Mouse (Mus musculus): ENCODE results near the gene Chn2.

Chn2 gene

DNA sequence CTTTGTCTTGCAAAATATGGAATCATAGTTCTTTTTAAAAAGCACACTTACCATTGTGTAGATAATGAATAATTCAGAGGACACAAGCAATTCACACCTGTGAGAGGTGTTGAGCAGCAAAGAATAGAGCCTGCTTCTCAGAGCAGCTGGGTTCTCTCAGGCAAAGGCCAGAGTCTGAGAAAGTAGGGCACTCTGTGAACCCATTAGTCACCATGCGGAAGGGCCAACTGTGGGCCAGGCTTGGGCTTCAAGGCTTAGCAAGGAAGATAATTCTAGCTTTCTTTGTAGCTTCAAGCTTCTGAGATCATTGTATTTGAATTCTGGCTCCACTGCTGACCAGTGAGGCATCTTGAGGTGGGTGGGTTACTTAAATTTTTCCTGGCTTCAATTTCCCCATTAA lies 2.8 kb downstream of the Chn2 start:
- no peak for DNase-seq (ENCODE audit: low read depth, low spot score)

GRCm38 (mm10) chr6:54043536-54043935 lies 4.2 kb downstream of the Chn2 start:
- DNase-seq (ENCODE audit: low read depth, low spot score) = no peak

DNA sequence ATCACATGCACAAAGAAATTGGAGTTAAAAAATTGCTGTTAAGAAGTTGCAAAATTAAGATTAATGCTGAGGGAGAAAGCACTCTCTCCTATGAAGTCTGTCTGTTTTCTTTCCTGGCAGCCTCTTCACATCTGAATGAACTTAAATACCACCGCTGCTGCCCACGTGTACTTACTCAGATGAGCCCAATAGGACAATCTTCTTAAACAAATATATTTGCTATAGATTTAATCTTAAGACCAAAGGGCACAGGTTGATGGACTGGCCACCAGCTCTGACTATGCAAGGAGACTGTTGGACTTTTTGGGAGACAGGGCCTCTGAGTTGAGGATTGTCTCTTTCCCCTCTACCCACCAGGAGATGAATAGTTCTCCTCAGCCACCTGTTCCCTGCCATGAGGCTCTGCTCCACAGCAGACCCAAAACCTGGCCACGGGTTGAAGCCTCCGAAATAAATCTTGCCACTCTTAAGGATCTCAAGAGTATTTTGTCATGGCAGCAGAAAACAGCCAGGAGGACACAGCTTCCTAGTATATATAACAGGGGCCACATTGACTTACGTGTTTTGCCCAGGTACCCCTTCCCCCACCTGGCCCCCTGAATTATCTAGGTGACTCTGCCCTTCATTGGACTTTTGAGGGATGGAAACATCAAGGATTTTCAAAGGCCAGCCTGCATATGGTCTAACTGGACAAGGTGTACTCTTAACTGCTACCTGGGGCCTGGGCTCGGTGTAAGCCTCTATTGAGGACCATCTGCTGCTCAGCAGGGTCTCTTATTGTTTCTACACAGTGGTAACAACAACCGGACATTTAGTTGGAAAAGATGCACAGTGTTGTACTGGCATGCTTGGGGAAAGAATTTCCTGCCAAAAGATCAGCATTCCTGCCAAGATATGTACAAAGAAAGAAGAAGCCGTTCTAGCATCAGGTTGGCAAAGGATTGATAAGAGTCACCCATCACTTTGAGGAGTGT lies 6.7 kb downstream of the Chn2 start:
- no peak for DNase-seq (ENCODE audit: low read depth, low spot score)

GRCm38 (mm10) chr6:54046884-54047747 lies 7.8 kb downstream of the Chn2 start:
- DNase-seq (ENCODE audit: low read depth, low spot score) = no peak

DNA sequence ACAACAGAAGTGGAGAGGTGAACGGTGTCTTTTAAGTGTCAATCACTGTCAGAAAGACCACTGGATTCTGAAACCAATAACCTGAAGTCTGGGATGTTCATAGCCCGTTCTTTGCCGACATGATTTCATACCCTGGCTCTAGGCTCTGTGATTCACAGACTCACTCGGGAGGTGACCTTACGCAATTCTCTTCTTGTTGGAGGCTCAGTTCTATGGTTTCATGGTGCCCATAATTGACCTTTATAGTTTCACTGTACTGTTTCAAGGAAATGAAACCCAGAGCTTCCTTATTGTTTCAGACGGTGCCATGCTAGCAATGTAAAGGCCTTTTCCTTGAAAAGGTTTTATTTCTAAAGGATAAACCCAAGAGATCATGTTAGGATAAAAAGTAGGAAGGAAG lies 9.4 kb downstream of the Chn2 start:
- DNase-seq (ENCODE audit: low read depth, low spot score) = no peak

DNA sequence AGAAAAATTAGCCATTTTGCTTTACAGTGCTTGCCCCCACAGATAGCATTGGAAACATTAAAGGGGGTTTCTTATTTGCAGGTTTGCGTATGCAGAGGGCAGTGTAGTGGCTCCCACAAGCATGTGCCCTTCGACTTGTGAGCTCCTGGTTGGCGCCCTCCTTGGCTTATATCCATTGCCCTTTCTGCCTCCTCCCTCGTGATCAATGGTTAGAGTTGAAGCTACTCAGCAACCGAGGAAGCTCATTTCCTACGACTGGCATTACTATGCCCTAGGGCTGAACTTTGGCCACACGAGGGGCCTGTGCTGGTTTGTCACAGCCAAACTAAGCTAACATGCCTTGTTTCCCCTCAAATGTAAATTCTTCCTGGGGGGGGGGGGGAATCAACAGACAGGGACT lies 11.8 kb downstream of the Chn2 start:
- no peak for DNase-seq (ENCODE audit: low read depth, low spot score)

GRCm38 (mm10) chr6:54052124-54052523 lies 12.8 kb downstream of the Chn2 start:
- no peak for DNase-seq (ENCODE audit: low read depth, low spot score)

DNA sequence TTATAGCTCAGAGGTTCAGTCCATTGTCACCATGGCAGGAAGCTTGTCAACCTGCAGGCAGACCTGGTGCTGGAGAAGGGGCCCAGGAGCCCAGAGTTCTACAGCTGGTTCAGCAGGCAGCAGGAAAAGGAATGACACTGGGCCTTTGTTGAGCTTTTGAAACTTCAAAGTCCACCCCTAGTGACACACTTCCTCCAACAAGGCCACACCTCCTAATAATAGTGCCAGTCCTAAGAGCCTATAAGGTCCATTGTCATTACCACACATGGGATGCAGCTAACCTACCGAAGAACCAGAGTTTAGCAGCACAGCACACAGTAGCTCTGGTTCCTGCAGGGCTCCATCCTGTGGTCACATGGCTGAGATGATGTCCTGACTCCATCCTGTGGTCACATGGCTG lies 13.3 kb downstream of the Chn2 start:
- no peak for DNase-seq (ENCODE audit: low read depth, low spot score)

GRCm38 (mm10) chr6:54053316-54053715 lies 14.0 kb downstream of the Chn2 start:
- DNase-seq (ENCODE audit: low read depth, low spot score) = no peak

DNA sequence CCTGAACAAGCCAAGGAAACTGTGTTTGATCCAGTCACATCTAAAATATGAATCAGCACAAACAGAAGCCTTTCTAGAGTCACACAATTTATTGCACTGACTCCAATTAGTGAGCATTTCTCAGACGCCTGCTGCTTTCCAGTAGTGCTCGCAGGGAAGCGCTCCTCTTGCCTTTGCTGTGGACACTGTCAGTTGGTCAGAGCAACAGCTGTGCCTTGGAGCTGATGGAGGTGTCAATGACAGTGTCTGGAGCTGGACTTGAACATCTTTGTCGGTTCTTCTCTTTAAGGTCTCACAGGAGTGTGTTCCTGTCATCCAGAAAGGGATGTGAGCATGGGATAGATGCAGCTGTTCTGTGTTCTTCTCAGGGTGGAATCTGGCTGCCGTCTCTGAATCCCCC lies 16.0 kb downstream of the Chn2 start:
- DNase-seq (ENCODE audit: low read depth, low spot score) = no peak

DNA sequence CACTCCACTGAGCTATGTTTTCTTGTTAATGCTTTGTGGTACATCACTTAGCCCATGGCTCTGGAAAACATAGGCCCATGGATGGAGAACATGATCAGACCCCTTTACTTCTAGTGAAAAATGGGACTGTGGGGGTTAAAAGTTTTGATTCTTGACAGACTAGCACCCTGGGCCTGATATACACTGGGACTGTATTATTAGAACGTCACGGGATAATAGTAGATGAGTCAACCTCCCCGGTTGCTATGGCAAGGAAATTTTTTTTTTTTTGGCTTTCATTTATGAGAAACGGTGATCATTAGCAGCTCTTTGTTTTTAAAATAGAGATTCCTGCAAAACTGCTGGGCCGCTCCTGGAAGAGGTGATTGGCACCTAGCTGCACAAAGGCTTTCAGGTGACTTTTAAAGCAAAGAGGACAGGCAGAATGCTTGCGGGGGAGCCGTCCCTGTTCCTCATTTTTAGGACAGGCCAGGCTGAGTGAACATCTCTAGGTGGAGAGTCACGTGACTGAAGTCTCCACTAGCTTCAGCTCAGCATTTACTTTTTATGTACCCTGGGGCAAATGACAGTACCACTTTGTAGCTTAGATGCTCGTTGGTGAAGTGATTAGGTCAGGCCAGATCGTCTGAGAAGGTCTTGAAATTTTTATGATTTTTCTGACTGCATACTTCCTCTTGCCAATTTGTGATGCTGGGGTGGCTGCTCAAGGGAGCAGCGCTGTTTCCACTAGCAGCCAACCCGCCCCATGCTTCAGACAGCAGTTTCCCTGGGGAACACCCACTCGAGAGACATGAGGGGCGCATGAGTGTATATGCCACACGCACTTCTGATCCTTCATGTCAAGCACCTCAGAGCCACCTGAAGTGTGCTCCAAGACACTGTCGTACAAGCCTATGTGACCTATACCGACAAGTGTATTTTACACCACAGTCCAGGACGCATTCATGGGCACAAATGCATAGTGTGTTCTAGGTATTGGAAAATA lies 17.5 kb downstream of the Chn2 start:
- DNase-seq (ENCODE audit: low read depth, low spot score) = no peak

DNA sequence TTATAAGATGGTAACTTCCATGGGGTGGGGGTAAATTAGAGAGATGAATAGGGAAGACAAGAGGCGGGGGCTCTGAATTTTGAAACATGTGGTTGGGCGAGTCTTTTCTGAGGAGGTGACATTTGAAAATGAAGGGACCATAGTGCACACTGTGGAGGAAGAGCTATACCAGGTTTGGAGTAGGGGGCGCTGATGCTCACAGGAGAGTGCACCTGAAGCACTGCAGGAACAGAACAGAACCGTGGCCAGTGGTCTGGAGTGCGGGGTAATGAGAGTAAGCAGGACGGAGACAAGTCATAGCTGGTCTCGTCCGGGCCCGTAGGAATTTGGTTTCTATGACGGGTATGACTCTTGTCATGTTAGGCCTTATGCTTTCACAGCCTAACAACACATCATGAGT lies 18.3 kb downstream of the Chn2 start:
- DNase-seq (ENCODE audit: low read depth, low spot score) = no peak

DNA sequence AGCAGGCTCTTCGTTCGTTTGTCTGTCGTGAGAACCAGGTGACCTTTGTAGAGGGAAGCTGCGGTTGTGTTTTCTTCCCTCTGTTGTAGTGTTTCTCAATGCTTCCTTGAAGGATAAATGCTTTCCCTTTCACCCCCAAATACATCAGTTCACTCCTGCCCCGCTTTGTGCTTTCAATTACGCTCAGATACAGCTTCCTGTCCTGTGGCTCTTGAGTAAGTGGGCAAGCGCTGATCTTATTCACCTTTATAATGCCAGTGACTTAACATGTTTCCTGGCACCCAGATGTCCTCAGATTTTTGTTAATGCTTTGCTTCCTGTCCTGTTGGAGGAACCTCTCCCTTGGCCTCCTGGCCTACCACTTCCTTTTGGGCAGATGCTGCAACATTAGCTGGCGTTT lies 19.5 kb downstream of the Chn2 start:
- DNase-seq (ENCODE audit: low read depth, low spot score) = no peak

GRCm38 (mm10) chr6:54060258-54060657 lies 20.9 kb downstream of the Chn2 start:
- no peak for DNase-seq (ENCODE audit: low read depth, low spot score)

GRCm38 (mm10) chr6:54061375-54061774 lies 22.0 kb downstream of the Chn2 start:
- no peak for DNase-seq (ENCODE audit: low read depth, low spot score)

- no peak for DNase-seq (ENCODE audit: low read depth, low spot score)
These were observed 24.5 kb downstream of the Chn2 start for GRCm38 (mm10) chr6:54063878-54064277.

GRCm38 (mm10) chr6:54067380-54067779 lies 28.0 kb downstream of the Chn2 start:
- no peak for DNase-seq (ENCODE audit: low read depth, low spot score)

DNA sequence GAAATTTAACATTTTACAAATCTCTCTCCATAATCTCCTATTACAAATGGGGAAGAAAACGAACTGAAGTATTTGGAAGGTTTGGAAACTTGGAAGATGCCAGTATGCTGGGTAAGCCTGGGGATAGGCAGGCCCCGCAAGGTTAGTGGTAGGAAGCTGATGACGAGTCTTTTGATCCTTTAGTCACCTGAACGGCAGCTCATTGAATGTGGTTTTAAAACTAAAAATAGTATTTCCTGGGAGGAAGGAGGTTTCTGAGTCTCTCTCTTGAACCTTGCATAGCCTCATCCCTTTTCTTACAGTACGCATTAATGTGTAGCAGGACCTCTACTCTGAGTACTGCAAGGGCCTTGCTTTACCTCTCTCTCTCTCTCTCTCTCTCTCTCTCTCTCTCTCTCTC lies 29.5 kb downstream of the Chn2 start:
- no peak for DNase-seq (ENCODE audit: low read depth, low spot score)

- no peak for DNase-seq (ENCODE audit: low read depth, low spot score)
These were observed 31.4 kb downstream of the Chn2 start for GRCm38 (mm10) chr6:54070736-54071135.

DNA sequence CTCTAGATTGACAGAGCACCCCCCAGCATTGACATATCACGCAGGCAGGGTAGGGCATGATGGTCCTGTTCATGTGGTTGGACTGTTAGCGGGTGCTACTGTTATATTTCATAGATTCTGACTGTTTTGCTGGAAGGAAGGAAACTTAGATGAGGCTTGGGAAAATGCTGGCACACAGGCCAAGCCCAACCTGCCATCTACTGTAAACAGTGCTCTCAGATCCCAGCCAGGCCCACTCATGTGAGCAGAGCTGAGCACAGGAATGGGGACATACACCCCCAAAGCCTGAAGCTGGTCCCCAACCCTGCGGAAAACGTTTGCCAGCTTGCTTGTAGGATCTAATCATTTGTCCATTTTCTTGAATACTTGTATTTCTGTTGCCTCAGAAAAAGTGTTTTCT lies 32.1 kb downstream of the Chn2 start:
- no peak for DNase-seq (ENCODE audit: low read depth, low spot score)

- DNase-seq (ENCODE audit: low read depth, low spot score) = no peak
These were observed 35.1 kb downstream of the Chn2 start for GRCm38 (mm10) chr6:54074454-54074853.
